Mouse (Mus musculus) erythroblast, adult 5-6 weeks (primary cell): ENCODE results near the gene Hipk1. TPM values are rescaled to one million over a fixed set of nuclear protein-coding genes. Genes with fewer than 3 reads are reported as not detected.
A peak's percentile ranks its signal among the peaks of the same experiment; 100 is the strongest.

Experiments
- ATAC-seq: replicated peaks from 2 replicates; pipeline ENCODE4 v1.8.0; 2016; ENCODE audit warnings: moderate number of reproducible peaks, mild to moderate bottlenecking, moderate TSS enrichment, inconsistent platforms; ENCODE audit not compliant: poor library complexity, low FRiP score, severe bottlenecking
- total RNA-seq, 2 experiments: library from RNA; stranded (forward) in 1 of 2; stranded (reverse) in 1 of 2; fragments of 150-400 nt in 1 of 2; fragments of 200-764, 138-1000 nt in 1 of 2; gene quantifications; 2 replicates each; pipeline versions ENCODE4 v1.2.3 to v1.2.4; 2015 to 2017; ENCODE audit warnings: low replicate concordance in 2 of 2

The Hipk1 gene
- total RNA-seq, 2 experiments from 2014 or later, result 491 to 752 TPM

DNA sequence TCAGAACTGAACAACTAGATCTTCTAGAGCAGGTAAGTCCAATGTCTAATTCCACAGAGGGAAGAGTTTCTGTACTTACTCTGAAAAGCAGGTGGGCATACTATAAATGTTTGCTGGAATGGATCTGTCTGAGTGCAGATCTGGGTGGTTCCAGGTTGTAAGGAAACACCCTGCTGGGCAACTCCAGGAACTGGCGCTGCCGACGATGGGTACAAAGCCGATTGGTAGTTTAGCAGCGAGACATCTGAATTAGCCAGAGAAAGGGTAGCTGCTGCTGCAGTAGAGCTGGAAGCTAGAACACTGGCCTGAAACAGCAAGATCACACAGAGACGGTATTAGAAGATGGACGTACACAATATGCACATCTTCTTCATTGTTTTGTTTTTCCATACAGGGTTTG is 32.9 kb downstream of the Hipk1 start:
- ATAC-seq, result no peak

DNA sequence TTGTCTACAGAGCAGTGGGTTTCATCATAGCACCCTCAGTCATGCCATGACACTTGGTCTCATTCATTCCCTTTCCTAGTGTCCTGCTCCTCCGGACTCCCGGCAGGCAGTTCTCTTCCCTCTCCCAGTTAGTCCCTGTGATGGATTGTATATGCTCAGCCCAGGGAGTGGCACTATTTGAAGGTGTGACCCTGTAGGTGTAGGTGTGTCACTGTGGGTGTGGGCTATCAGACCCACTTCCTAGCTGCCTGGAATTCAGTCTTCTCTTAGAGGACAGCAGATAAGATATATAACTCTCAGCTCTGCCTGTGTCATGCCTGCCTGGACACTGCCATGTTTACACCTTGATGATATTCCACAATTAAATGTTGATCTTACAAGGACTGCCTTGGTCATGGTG is 34.4 kb downstream of the Hipk1 start:
- no peak for ATAC-seq

DNA sequence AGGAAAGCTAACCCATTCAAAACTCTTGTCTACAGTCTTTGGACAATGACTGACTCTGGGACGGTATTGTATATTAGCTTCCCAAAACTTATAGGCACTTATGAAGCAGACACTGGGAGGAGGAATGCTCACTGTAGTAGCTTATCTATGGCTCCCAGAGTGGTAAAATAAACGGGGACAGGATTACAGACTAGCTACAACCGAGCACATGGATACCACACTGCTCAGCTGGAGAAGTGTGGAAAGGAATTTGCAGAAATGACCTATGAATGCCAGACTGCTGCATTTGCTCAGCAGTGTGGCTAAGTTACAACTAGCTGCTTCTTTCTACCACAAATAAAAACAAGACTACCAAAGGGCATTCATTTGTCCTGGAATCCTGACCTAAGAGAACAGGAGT is 36.0 kb downstream of the Hipk1 start:
- no peak for ATAC-seq

DNA sequence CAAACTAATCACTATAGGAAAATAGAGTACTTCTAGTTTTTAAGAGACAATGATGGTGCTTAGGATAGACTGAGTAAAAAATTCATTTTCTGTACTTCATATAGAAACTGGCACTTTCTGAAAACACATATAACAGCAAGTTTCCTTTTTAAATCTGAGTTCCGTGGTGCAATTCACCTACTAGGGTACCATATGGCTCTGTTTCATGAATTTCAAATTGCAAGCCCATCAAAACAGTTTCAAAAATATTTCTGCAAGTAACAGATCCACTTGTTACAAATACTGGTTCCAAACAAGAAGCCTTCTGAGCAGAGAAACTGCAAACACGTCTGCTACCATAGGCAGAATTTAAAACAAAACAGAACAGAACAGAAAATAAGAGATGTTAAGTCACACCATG is 39.8 kb downstream of the Hipk1 start:
- no peak for ATAC-seq

DNA sequence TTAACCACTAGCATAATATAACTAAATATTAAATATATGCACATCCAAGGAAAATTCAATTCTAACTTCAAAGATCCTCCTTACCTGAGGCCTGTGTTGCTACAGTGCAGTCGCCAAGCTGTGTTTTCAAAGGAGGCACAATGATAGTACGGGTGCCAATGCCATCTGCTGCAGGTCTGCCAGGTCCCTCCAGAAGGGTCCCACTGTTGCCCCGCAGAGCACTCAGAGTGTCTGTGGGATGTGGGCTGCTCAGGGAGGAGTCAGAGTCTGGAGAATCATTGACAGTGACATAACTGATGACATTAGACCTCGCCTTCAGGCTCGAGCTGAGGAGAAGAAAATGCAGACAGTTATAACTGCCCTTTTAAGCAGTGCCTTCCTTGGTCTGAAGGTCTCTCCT is 44.7 kb downstream of the Hipk1 start:
- ATAC-seq, result no peak

DNA sequence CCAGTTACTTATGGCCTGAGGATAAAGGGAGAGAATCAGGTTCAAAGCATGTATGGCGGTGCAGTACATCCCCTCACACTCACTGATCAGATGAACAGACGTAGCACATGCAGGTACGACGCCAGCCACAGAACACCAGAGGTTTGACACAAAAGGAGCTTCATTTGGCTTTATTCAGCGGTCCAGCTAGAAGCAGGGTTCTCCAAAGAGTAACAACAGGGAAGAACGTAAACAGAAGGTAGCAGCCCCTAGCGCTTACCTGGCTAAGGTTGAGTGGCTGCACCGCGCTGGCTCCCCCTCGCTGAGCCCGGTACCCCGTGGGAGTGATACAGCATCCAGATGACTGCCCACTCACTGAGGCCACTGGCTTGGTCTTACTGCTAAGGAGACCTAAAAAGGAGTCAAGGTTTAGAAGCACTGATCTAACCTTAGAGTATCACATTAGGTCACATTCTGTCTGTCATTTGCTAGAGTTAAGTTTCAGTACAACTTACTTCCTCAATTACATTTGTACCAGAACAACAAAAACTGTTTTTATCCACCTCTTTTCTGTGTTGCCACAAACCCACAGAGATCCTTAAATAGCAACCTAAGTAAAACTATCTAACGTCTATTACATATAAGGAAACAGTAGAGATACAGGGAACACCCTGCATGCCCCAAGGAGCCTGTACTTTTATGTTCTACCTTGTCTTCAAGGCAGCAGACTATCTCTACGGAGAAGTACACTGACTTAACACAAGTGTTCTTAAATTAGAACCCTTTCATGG is 46.2 kb downstream of the Hipk1 start:
- ATAC-seq, result no peak

DNA sequence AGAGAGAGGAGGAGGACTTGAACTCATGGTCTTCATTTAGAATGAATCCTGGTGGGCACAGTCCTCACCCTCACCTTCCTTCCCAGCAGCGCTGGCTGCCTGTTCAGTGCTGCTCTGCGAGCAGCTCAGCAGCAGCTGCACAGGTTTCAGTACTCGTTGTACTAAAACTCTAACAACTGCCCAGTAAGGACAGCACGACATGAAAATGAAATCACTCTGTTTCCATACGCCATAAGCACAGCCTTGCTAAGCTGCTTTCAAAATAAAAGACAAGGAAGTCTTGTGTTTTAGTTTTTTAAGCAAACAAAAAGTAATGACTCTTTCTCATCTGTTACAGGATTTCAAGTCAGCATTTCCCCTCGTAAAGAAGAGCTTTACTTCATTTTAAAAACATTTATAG is 48.2 kb downstream of the Hipk1 start:
- ATAC-seq, result no peak

DNA sequence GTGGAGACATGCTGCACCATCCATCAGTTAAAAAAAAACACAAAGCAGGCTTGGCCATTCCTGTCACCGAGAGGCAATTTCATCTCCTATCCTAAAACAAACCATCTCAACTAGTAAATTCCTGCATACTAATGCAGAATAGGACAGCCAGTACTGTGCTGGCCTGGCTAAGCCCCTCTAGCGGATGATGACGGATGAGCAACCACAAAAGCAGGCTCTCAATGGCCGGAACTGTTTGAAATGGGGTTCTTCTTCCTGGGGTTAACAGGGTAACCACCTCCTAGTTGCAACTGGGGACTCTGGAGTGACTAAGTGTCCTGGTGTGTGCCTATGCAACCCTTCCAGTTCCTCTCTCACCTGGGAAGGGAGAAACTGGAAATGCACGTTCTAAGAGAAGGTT is 51.0 kb downstream of the Hipk1 start:
- no peak for ATAC-seq

DNA sequence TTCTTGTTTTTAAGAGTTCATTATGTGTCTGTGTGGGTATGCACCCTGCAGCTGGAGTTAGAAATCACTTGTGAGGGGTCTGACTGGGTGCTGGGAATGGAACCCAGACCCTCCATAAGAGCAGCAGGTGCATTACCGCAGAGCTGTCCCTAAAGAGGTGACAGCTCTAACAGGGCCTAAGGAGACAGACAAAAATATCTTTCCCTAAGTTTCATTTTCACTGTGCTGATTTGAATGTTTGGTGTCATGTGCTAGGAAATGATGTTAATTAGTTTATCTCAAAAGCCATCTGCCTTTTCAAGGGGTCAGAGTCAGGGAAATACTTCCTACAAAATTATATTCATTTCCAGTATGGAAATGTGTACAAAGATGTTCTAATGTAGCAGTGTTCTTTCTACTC is 52.0 kb downstream of the Hipk1 start, which contains the start of gene Gm10964:
Gm10964 (plus strand) TSS at position 38 of the 400 bp plus-strand sequence.
- no peak for ATAC-seq

DNA sequence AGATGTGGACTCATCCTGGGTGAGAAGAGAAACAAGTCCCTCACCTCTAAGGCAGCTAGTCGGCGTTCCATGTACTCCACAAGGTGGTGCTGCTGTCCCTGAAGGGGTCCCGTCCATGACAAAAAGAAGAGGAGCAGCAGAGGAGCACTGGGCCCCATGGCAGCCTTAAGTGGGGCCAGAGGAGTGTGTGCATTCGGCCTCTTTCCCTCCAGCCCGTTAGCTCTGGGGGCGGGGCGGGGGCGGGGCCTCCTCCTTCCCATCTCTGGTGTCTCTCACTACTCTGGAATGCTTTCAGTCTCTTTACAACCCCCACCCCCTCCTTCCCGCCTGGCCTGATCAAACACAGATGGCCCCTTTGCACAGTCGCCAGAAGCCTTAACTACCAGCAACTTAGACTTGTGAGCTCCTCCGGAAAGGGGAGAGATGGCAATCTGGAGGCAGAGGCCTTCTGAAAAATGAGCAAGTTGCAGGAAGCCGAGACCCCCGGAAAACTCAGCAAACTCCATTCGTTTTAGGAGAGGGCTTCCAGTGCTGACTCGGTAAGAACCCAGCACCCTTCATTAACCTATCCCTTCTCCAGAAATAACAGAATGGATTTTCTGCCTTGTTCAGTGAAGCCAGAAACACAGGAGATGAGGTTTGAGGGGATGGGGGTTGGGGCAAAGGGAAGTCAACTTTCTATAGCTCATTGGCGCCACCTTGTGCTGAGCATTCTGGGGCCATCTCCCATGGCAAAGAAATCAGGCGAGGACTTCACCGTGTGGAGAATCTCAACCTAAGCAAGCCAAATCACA is 53.4 kb downstream of the Hipk1 start, which contains the start of gene Olfml3:
Olfml3 (minus strand) TSS at position 224 of the 794 bp plus-strand sequence.
- ATAC-seq, result peak; percentile 50

DNA sequence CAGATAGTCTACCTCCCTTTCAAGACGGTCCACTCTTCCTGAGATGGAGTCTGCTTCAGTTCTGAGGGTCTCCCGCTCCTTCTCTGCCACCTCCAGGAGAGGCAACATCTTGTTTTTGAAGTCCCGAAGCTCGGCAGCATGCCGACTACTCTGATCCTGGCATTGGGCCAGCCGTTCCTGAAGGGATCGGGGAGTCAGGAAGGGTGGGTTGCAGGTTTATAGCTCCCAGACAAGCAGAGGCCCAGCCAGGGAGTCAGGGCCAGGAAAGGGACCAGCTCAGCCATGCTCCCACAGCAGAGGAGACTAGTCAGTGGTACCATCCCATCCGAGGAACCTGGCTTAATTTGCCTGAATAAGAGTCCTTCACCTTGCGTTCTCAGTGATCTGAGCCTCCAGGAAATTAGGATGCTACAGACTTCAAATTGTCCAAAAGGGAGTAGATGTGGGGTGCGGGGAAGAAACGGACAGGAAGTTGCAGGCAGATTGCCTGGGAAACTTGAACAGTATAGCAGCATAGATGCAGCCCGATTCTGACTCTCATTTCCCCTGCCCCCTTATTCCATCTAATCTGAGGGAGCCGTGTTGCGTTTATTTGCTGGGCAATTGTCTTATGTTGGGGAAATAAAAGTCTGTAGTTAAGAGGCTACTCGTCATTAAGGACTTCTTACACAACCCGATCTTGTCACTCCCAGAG is 54.2 kb downstream of the Hipk1 start:
- ATAC-seq, result no peak

DNA sequence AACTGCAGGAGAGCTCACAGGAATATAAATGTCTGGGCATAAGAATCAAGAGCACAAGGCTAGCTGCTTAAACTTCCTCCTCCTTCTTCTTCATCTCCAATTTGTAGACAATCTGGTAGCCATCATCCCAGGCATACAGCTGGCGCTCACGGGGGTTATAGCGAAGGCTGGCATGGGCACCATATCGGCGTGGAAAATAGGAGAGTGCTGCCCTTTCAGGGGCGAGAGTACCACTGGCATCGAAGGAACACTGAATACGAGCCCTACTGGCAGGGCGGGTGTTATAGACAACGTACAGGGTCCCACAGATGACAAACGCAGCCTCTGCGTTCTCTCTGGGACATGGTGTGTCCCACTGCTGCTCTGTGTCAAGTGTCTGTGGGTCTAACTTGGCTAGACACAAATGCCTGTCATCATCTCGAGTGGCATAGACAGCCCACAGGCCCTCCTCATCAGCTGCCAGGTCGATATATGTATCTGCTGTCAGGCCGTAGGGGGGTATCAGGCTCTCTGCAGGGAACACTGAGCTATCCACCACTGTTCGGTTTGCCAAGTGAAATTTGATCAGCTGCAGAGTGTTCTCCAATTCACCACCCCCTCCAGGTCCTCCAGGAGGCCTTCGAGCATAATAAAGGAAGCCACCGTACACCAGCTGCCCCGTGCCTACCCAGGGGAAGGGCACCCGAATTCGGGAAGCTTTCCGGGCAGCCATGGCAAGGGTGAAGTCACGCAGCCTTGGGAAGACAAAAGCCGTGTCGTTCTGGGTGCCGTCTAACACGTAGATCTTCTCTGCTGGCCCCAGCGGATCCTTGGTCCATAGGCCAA is 55.4 kb downstream of the Hipk1 start:
- ATAC-seq, result no peak

DNA sequence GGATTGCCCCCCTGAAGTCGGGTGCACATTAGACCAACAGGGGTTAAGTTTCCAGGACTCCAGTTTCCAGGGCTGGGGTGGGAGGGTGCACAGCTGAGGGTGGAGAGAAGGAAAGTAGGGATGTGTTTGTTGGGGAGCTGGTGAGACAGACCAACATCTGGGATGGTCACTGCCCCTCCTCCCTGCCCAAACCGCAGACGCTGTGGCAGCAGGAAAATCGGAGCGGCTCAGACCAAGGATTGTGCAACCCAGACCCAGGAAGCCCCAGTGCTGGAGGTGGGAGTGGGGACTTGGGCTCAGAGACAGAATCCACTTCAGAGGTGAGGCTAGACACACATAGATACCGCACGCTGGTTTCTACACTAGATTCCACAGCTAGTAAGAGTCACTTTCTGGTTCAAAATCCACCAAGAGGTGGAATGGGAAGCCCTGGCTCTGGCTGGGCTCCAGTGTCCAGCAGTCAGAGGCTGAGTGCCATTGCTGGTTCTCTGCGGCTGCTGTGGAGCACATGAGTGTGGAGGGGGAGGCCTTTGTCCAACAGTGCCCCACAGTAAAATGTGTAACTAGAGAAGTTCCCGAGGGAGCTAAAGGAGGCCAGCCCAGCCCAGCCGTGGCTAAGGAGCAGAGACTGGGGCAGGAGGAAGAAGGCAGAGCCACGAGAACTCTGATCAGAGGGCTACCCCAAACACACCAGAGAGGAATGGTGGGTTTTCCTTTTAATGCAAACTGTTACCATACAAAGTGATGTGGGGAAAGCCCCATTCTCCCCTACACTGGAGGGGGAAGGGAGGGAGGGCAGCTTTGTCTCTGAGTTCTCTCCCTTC is 56.5 kb downstream of the Hipk1 start:
- ATAC-seq, result no peak

DNA sequence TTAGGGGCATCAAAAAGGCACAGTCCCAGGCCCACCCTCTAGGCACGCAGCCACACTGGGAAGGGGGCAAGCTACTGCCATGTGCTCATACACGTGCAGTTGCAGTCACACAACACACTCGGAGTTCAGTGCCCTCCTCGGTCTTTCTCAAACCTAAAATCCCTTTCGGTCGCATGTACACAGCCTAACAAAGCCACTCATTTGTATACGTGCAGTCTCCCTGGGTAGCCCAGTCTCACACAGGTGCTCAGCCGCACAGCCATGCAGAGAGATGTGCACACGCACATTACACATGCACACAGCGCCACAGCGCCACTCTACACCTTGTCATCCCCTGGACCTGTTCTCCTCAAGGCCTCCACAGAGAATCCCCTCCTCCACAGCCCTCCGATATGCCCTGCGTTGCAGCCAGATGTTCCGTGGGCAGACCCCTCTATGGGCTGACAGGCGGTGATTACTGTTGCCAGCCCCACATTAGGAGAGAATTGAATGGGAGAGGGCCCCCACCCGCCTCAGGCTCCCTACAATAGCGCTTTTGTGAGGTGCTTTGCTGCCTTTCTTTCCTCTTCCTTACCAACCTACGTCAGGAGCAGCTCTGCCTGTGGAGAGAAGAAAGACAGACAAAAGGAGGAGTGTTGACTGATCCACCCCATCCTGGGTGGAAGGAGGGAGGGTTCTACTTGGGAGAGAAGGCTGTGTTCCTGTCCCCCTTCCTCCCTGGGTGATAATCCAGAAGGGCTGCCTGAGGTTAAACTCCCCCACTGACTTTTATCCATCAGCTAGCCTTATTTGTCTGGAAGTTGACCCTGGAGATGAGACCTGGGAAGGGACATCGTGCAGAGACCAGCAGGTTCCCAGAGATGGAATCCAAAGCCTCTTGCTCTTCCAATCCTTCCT is 57.3 kb downstream of the Hipk1 start:
- no peak for ATAC-seq

DNA sequence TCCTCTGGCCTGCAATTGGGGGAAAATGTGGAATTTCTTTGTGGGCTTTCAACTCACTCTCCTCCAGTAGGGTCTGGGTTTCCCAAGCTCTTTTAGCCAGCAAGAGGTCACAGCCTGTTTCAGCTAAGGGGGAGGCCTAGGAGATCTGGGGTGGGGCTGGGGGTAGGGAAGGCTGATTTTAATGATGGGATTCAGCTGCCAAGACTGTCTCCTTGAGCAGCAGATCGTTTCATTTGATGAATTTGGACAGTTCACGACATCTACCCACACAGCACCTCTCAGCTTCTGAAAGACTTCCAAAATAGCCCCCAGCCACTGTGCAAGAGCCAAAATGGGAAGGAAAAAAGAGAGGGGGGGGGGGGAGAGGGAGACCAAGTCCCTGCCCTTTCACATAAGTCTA is 58.2 kb downstream of the Hipk1 start:
- ATAC-seq, result no peak

DNA sequence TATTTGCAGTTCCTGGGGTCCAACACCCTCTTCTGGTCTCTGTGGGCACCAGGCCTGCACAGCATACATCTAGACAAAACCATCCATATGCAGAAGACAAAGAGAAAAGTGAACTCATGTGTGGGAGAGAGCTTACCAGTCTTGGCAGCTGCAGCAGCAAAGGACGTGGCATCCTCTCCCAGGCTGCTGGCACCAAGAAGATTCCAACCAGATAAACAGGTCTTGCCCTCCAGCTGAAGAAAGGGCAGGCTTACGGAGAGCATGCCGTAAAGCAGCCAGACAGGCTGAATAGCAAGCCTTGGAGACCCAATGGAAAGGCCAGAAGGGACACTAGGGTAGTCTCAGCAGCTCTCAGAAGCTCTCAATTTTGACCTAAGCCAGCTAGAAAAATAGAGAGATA is 59.2 kb downstream of the Hipk1 start:
- no peak for ATAC-seq

DNA sequence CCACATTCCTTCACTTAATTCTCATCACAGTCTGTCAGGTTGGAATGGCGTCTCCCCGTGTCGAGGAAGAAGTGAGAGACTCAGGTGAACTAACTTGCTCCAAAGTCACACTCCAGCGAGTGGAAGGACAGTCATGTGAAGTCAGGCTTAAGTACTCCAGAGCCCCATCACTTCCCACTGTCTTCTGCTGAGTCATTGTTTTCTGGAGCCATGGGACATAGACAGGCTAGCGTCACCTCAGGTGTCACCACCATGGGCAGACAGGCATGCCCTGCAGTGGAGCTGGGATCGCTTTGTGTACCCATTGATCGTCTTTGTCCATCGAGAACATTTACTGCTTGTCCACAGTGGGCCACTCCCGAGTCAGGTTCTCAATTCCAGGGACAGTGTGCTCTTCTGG is 61.5 kb downstream of the Hipk1 start:
- ATAC-seq, result no peak

DNA sequence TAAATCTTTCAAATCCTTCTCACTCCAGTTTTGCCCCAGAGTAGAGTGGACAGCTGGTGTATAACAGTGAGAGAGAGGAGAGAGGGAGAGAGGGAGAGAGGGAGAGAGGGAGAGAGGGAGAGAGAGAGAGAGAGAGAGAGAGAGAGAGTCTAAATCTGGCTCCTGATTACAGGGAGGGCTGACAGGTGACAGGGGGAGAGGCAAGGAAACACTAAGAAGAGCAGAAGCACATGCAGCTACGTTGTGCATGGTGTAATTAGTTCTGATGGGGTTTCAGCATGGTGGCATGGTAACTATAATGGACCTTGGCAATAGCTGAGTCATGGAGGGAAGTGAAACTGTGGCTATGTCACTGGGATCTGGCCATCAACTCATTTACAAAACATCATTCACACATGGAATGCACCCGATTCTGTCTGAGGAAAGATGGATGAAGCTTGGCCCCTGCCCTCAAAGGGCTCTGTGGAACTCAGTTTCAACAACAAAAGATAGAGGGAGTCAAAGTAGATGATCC is 63.5 kb downstream of the Hipk1 start:
- ATAC-seq, result no peak
